Mouse (Mus musculus): ENCODE measurements around the gene Polk. TPM values are rescaled to one million over a fixed set of nuclear protein-coding genes. Genes with fewer than 3 reads are reported as not detected.

The Polk gene
- polyA plus RNA-seq (2014; fragmentation: Nextera tagmentation; extraction: Ambion mirVana), result 11.5 and 13.6 TPM in 2 replicates

- Histone ChIP-seq H3K4me2 (replicated peaks; ENCODE audit: low read depth, low read length) (peak within 1 kb of the TSS; percentile 79), H3K4me1 (ENCODE audit: control insufficient read depth, insufficient read depth, low read length) (peaks cover 2% of the 10 kb centered on the region; the same call in 1 of the 2 replicates), H3K36me3 (ENCODE audit: control insufficient read depth, insufficient read depth, low read length) (no peaks in the 10 kb centered on the region), H3K9ac (replicated peaks; ENCODE audit: low read depth, low read length) (peak within 1 kb of the TSS; percentile 83), H3K27me3 (ENCODE audit: control insufficient read depth, insufficient read depth, low read length) (no peaks in the 10 kb centered on the region), H3K27ac (ENCODE audit: low read length) (peak within 1 kb of the TSS; percentile 83), H3K4me3 (ENCODE audit: low read depth, low read length) (peak within 1 kb of the TSS; percentile 96), H3K9me3 (ENCODE audit: control insufficient read depth, low read depth, low read length) (no peaks in the 10 kb centered on the region)
- ATAC-seq (ENCODE audit: insufficient number of reproducible peaks, insufficient read depth, low FRiP score, low read depth), result peak; percentile 98
- WGBS, result under 1% methylated on average over 47 of the region's 50 CpGs
Measured at GRCm38 (mm10) chr13:96542081-96542889, at the start of gene Polk, which contains the start of gene Col4a3bp. Gene Polk, minus strand, starts transcription at chr13:96542579. Gene Col4a3bp, plus strand, starts transcription at chr13:96542618.

GRCm38 (mm10) chr13:96588642-96589041 is 46.3 kb upstream of the Polk start:
- WGBS, result 76% methylated on average over 1 of the region's 1 CpGs
- H3K9ac ChIP-seq (replicated peaks; ENCODE audit: low read depth, low read length), result no peak overlapping the region
- no peak overlapping the region for H3K27ac ChIP-seq (ENCODE audit: low read length)
- no peak overlapping the region for H3K4me3 ChIP-seq (ENCODE audit: low read depth, low read length)
- no peak for ATAC-seq (ENCODE audit: insufficient number of reproducible peaks, insufficient read depth, low FRiP score, low read depth)
- H3K4me2 ChIP-seq (replicated peaks; ENCODE audit: low read depth, low read length), result no peak overlapping the region
- no peaks in the 10 kb centered on the region; the same call in 1 of the 2 replicates for H3K36me3 ChIP-seq (ENCODE audit: control insufficient read depth, insufficient read depth, low read length)
- no peaks in the 10 kb centered on the region for H3K27me3 ChIP-seq (ENCODE audit: control insufficient read depth, insufficient read depth, low read length)
- 0 out of 2 replicates have a peak, but pooled peaks cover 6% of the 10 kb centered on the region for H3K4me1 ChIP-seq (ENCODE audit: control insufficient read depth, insufficient read depth, low read length)
- H3K9me3 ChIP-seq (ENCODE audit: control insufficient read depth, low read depth, low read length), result no peaks in the 10 kb centered on the region

- Histone ChIP-seq H3K4me2 (replicated peaks; ENCODE audit: low read depth, low read length) (no peak overlapping the region), H3K27me3 (ENCODE audit: control insufficient read depth, insufficient read depth, low read length) (no peaks in the 10 kb centered on the region), H3K9me3 (ENCODE audit: control insufficient read depth, low read depth, low read length) (no peaks in the 10 kb centered on the region), H3K4me3 (ENCODE audit: low read depth, low read length) (no peak overlapping the region), H3K4me1 (ENCODE audit: control insufficient read depth, insufficient read depth, low read length) (0 out of 2 replicates have a peak, but pooled peaks cover 3% of the 10 kb centered on the region), H3K9ac (replicated peaks; ENCODE audit: low read depth, low read length) (no peak overlapping the region), H3K36me3 (ENCODE audit: control insufficient read depth, insufficient read depth, low read length) (no peaks in the 10 kb centered on the region; the same call in 1 of the 2 replicates), H3K27ac (ENCODE audit: low read length) (no peak overlapping the region)
- no peak for ATAC-seq (ENCODE audit: insufficient number of reproducible peaks, insufficient read depth, low FRiP score, low read depth)
- 91% methylated on average over 5 of the region's 5 CpGs for WGBS
Measured at GRCm38 (mm10) chr13:96586540-96586939, 44.2 kb upstream of the Polk start.

GRCm38 (mm10) chr13:96584201-96584600 is 41.8 kb upstream of the Polk start:
- no peak overlapping the region for H3K27ac ChIP-seq (ENCODE audit: low read length)
- no peak for ATAC-seq (ENCODE audit: insufficient number of reproducible peaks, insufficient read depth, low FRiP score, low read depth)
- H3K9ac ChIP-seq (replicated peaks; ENCODE audit: low read depth, low read length), result no peak overlapping the region
- no peaks in the 10 kb centered on the region for H3K9me3 ChIP-seq (ENCODE audit: control insufficient read depth, low read depth, low read length)
- no peak overlapping the region for H3K4me3 ChIP-seq (ENCODE audit: low read depth, low read length)
- H3K4me2 ChIP-seq (replicated peaks; ENCODE audit: low read depth, low read length), result no peak overlapping the region
- H3K36me3 ChIP-seq (ENCODE audit: control insufficient read depth, insufficient read depth, low read length), result no peaks in the 10 kb centered on the region; the same call in 1 of the 2 replicates
- 86% methylated on average over 2 of the region's 2 CpGs for WGBS
- H3K27me3 ChIP-seq (ENCODE audit: control insufficient read depth, insufficient read depth, low read length), result no peaks in the 10 kb centered on the region
- 0 out of 2 replicates have a peak, but pooled peaks cover 3% of the 10 kb centered on the region for H3K4me1 ChIP-seq (ENCODE audit: control insufficient read depth, insufficient read depth, low read length)

GRCm38 (mm10) chr13:96579979-96580378 is 37.6 kb upstream of the Polk start:
- H3K4me2 ChIP-seq (replicated peaks; ENCODE audit: low read depth, low read length), result no peak overlapping the region
- H3K36me3 ChIP-seq (ENCODE audit: control insufficient read depth, insufficient read depth, low read length), result no peaks in the 10 kb centered on the region; the same call in 1 of the 2 replicates
- H3K9me3 ChIP-seq (ENCODE audit: control insufficient read depth, low read depth, low read length), result no peaks in the 10 kb centered on the region
- H3K9ac ChIP-seq (replicated peaks; ENCODE audit: low read depth, low read length), result no peak overlapping the region
- H3K4me1 ChIP-seq (ENCODE audit: control insufficient read depth, insufficient read depth, low read length), result peaks cover 3% of the 10 kb centered on the region; the same call in 1 of the 2 replicates
- WGBS, result 78% methylated on average over 1 of the region's 1 CpGs
- no peak for ATAC-seq (ENCODE audit: insufficient number of reproducible peaks, insufficient read depth, low FRiP score, low read depth)
- H3K27me3 ChIP-seq (ENCODE audit: control insufficient read depth, insufficient read depth, low read length), result no peaks in the 10 kb centered on the region
- H3K4me3 ChIP-seq (ENCODE audit: low read depth, low read length), result no peak overlapping the region
- no peak overlapping the region for H3K27ac ChIP-seq (ENCODE audit: low read length)

- Histone ChIP-seq H3K4me3 (ENCODE audit: low read depth, low read length) (no peak overlapping the region), H3K36me3 (ENCODE audit: control insufficient read depth, insufficient read depth, low read length) (no peaks in the 10 kb centered on the region), H3K27me3 (ENCODE audit: control insufficient read depth, insufficient read depth, low read length) (no peaks in the 10 kb centered on the region), H3K9ac (replicated peaks; ENCODE audit: low read depth, low read length) (no peak overlapping the region), H3K4me1 (ENCODE audit: control insufficient read depth, insufficient read depth, low read length) (peaks cover 3% of the 10 kb centered on the region; the same call in 1 of the 2 replicates), H3K9me3 (ENCODE audit: control insufficient read depth, low read depth, low read length) (no peaks in the 10 kb centered on the region), H3K27ac (ENCODE audit: low read length) (no peak overlapping the region), H3K4me2 (replicated peaks; ENCODE audit: low read depth, low read length) (no peak overlapping the region)
- WGBS, result 71% methylated on average over 2 of the region's 2 CpGs
- ATAC-seq (ENCODE audit: insufficient number of reproducible peaks, insufficient read depth, low FRiP score, low read depth), result no peak
Measured at GRCm38 (mm10) chr13:96579104-96579503, 36.7 kb upstream of the Polk start.

GRCm38 (mm10) chr13:96574170-96574569 is 31.8 kb upstream of the Polk start:
- no peaks in the 10 kb centered on the region for H3K27me3 ChIP-seq (ENCODE audit: control insufficient read depth, insufficient read depth, low read length)
- H3K27ac ChIP-seq (ENCODE audit: low read length), result no peak overlapping the region
- 84% methylated on average over 2 of the region's 2 CpGs for WGBS
- no peak overlapping the region for H3K4me2 ChIP-seq (replicated peaks; ENCODE audit: low read depth, low read length)
- H3K9ac ChIP-seq (replicated peaks; ENCODE audit: low read depth, low read length), result no peak overlapping the region
- H3K4me3 ChIP-seq (ENCODE audit: low read depth, low read length), result no peak overlapping the region
- H3K9me3 ChIP-seq (ENCODE audit: control insufficient read depth, low read depth, low read length), result no peaks in the 10 kb centered on the region
- H3K36me3 ChIP-seq (ENCODE audit: control insufficient read depth, insufficient read depth, low read length), result 0 out of 2 replicates have a peak, but pooled peaks cover 4% of the 10 kb centered on the region
- H3K4me1 ChIP-seq (ENCODE audit: control insufficient read depth, insufficient read depth, low read length), result peaks cover 12% of the 10 kb centered on the region
- ATAC-seq (ENCODE audit: insufficient number of reproducible peaks, insufficient read depth, low FRiP score, low read depth), result no peak

GRCm38 (mm10) chr13:96571016-96571361 is 28.6 kb upstream of the Polk start:
- H3K27ac ChIP-seq (ENCODE audit: low read length), result no peak overlapping the region
- 26% methylated on average over 6 of the region's 6 CpGs for WGBS
- H3K4me1 ChIP-seq (ENCODE audit: control insufficient read depth, insufficient read depth, low read length), result peaks cover 9% of the 10 kb centered on the region
- no peak for ATAC-seq (ENCODE audit: insufficient number of reproducible peaks, insufficient read depth, low FRiP score, low read depth)
- H3K9me3 ChIP-seq (ENCODE audit: control insufficient read depth, low read depth, low read length), result no peaks in the 10 kb centered on the region
- 0 out of 2 replicates have a peak, but pooled peaks cover 4% of the 10 kb centered on the region for H3K36me3 ChIP-seq (ENCODE audit: control insufficient read depth, insufficient read depth, low read length)
- no peak overlapping the region for H3K4me2 ChIP-seq (replicated peaks; ENCODE audit: low read depth, low read length)
- H3K4me3 ChIP-seq (ENCODE audit: low read depth, low read length), result no peak overlapping the region
- H3K9ac ChIP-seq (replicated peaks; ENCODE audit: low read depth, low read length), result no peak overlapping the region
- H3K27me3 ChIP-seq (ENCODE audit: control insufficient read depth, insufficient read depth, low read length), result no peaks in the 10 kb centered on the region
